Mouse (Mus musculus) erythroblast, embryonic 14.5 days (primary cell): Measurements from ENCODE around the gene Pdx1.

Source experiments
- GATA1 ChIP-seq: IDR thresholded peaks from 2 replicates; pipeline ENCODE4 v1.6.1; 2012; ENCODE audit warnings: low read length, inconsistent platforms, mixed read lengths
- TAL1 ChIP-seq: IDR thresholded peaks from 3 replicates; pipeline ENCODE4 v1.6.1; 2012; ENCODE audit warnings: low read length, inconsistent platforms, mixed read lengths

DNA sequence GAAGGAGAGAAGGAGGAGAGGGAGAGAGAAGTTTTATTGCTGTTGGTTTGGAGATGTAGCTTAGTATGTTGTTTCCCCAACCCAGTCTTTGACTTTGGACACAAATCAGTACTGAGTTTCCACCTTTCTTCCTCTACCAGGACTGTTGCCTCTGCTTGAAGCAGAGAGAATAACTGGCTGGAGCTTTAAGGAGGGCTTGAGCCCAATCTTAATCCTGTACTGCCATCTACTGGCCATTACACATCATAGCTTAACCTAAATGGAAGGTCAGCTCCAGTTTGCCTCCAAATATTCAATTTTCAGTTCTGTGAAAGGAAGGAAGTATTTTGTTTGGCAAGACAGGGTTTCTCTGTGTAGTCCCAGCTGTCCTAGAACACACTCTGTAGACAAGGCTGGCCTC lies 49.9 kb downstream of the Pdx1 start:
- TF ChIP-seq GATA1: no peak
- no peak for TF ChIP-seq TAL1
